Mouse (Mus musculus) gastrocnemius, postnatal 10 days (tissue): ENCODE measurements around the gene Gadd45a. TPM values are rescaled to one million over a fixed set of nuclear protein-coding genes. Genes with fewer than 3 reads are reported as not detected.
"Not testable (repeated sequence)": the region's sequence is repeated elsewhere in the genome, so short reads cannot be mapped to it uniquely, and the experiment has no call there.

ENCODE experiments used
- DNase-seq: peaks from one replicate; pipeline ENCODE4 v3.0.0; 2021; ENCODE audit warnings: mixed read lengths
- total RNA-seq, 2 experiments: library from RNA; stranded (reverse); gene quantifications; 2 replicates each; pipeline ENCODE4 v1.2.3; 2021

Gadd45a gene
- total RNA-seq, 2 experiments from 2014 or later, result 43.1 to 82.0 TPM

DNA sequence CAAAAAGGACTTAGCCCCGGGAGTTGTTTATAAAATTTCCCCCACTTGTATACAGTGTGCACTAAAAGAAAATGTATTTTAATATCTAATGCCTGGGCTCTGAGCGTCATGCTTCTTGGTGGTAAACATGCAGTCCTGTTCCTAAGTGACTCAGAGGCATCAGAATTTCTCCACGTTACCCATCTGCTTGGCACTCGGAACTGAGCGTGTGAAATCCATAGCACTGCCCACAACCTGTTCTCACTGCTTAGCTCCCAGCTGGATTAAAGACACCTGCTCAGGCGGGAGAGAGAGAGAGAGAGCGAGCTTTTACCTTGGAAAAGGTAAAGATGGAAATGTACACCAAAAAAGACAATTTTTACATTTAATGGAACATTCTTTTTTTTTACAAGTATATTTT, 18.3 kb downstream of the Gadd45a start:
- DNase-seq, result not testable (repeated sequence)

- no peak for DNase-seq
These were observed 18.9 kb downstream of the Gadd45a start for GRCm38 (mm10) chr6:67018365-67018764.

DNA sequence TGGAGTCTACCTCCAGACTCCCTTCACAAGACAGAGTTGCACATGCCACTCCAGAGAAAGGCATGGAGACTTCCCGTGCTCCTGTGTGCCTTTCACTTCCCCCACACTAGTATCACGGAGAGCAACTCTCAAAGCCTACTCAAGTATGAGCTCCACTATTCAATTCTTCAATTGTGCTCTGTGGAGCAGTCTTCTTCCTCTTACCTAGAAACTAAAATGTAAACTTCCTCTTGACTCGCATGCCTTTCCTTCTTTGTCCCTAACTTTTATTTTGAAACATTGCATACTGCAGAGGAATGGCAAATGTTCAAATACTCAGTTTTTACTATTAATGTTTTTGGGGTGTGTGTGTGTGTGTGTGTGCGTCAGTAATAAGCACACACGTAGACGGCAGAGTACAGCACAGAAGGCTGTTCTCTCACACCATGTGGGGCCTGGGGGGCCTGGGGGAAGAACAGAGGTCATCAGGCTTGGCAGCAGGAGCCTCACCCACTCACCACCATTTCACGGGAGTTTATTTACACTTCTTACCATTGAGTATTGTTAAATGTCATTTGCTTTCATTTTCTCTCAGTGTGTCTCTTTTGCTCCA, 20.6 kb downstream of the Gadd45a start:
- no peak for DNase-seq

- peak; percentile 45 for DNase-seq
These were observed 21.3 kb downstream of the Gadd45a start for GRCm38 (mm10) chr6:67015739-67016519.

GRCm38 (mm10) chr6:67014679-67015075, 22.6 kb downstream of the Gadd45a start:
- DNase-seq, result no peak

- DNase-seq, result no peak
These were observed 23.1 kb downstream of the Gadd45a start for GRCm38 (mm10) chr6:67013949-67014678.

GRCm38 (mm10) chr6:67013293-67013948, 23.8 kb downstream of the Gadd45a start:
- DNase-seq, result no peak

DNA sequence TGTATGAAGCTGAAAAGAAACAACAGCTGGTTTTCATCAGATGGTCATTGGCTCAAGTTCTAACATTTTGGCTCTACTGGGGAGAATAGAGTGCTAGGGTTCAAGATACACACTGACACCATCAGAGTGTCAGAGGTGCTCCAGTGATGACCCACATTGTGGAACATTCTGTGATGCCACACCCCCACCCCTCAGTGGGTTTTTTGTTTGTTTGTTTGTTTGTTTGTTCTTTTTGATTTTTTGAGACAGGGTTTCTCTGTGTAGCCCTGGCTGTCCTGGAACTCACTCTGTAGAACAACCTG, 26.1 kb downstream of the Gadd45a start:
- DNase-seq, result no peak

- no peak for DNase-seq
These were observed 26.7 kb downstream of the Gadd45a start for GRCm38 (mm10) chr6:67010370-67011216.

DNA sequence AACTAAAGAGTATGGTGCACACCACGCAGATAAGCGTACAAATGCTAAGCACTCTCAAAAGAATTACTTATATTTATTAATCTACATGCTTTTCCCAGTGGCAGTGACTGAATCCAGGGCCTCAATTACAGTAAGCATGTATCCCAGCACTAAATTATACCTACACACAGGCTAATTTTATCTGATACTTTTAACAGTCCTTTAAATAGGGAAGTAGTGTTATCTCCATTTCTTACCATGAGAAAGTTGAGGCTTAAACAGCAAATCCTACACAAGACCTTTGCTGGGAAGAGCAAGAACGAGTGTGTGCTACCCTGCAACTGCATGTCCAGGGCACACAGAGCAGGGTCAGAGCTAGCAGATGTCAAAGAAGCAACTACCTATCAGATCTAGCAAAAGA, 27.4 kb downstream of the Gadd45a start:
- DNase-seq, result no peak

GRCm38 (mm10) chr6:66999800-67000199, 37.5 kb downstream of the Gadd45a start:
- DNase-seq, result no peak

DNA sequence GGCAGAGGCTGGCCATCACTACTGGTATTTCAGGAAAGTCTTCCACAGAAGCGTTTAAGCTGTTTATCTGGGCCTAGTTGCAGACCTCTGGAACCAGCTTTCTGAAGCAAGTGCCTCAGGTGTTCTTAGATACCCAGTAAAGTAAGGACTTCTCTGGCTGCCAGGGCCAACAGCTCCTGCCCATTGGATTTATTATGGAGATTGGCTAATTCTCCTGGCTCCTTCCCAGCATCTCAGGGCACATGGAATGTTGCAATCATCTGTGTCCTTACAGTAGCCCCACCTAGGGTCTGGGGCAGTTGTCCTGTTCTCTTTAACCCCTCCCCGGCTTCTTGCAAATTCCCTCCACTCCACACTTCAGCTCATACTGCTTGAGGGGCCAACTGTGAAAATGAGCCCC, 38.6 kb downstream of the Gadd45a start:
- no peak for DNase-seq

DNA sequence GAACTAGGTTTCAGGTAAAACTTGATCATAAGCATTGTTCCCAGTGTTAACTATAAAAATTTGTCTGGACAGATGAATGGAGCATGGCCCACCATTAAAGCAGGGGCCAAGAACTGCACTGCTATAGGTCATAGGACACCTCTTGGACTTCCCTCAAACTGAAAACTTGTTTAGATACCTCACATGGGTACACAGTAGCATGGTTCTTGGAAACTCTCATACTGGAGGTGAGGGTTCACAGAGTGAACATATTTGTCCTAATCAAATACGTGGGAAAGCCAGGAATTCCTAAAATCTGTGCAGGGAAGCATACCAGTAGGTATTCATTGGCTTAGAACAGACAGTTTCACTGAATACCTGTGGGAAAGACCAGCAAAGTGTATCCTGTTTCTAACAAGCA, 41.0 kb downstream of the Gadd45a start:
- DNase-seq, result no peak

DNA sequence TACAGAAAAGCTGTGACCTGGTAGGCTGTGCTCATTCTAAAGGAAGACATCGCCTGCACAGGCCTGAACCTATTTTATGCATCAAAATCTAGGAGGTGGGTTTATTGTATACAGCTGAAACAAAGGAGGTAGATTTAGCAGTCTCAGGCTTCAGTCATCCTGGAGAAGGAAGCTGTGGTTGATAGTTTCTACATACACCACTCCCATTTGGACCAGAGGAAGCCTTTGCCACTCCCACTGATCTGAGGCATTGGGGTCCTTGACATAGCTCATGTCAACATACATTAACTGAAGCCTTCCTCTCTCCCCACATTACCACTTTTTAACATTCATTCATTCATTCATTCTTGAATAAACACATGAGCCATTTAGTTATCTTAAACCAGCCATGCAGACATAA, 41.4 kb downstream of the Gadd45a start:
- no peak for DNase-seq

- DNase-seq, result no peak
These were observed 42.3 kb downstream of the Gadd45a start for GRCm38 (mm10) chr6:66994981-66995380.

- no peak for DNase-seq
These were observed 44.5 kb downstream of the Gadd45a start for GRCm38 (mm10) chr6:66992786-66993185.

GRCm38 (mm10) chr6:66992232-66992631, 45.0 kb downstream of the Gadd45a start:
- DNase-seq, result no peak

GRCm38 (mm10) chr6:66989518-66989917, 47.7 kb downstream of the Gadd45a start:
- no peak for DNase-seq

- no peak for DNase-seq
These were observed 48.2 kb downstream of the Gadd45a start for GRCm38 (mm10) chr6:66989037-66989436.

DNA sequence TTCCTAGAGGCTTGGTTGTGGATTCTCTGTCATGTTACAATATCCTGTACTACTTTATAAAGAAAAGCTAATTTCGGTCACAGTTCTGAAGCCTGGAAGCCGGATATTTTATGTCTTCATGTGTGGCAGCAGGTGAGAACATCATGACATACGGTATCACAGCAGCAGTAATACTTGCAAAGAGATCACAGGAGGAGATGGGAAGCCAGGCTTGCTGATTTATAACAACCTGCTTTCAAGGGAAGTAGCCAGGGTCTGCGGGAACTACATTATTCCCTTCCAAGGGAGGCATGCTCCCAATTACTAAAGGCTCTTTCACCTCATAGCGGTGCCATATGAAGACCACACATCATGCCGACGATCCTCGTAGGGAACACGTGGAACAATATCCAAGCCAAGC, 48.9 kb downstream of the Gadd45a start:
- no peak for DNase-seq

GRCm38 (mm10) chr6:66987643-66988042, 49.6 kb downstream of the Gadd45a start:
- DNase-seq, result peak; percentile 50

- no peak for DNase-seq
These were observed 51.2 kb downstream of the Gadd45a start for GRCm38 (mm10) chr6:66986063-66986462.
